Mouse (Mus musculus) small intestine, adult 2 months (tissue): ENCODE data around the gene Inafm1. TPM values are rescaled to one million over a fixed set of nuclear protein-coding genes. Genes with fewer than 3 reads are reported as not detected.

Experiments used
- H3K27ac ChIP-seq: fragments of 200-500 bp; 2 replicates; pipeline ENCODE4 v1.5.1; 2012; ENCODE audit warnings: low read depth, low read length, control low read depth, inconsistent platforms; ENCODE audit not compliant: insufficient read depth
- H3K27me3 ChIP-seq: fragments of 200-500 bp; 2 replicates; pipeline ENCODE4 v1.6.1; 2012; ENCODE audit warnings: mild to moderate bottlenecking, moderate library complexity, low read length, inconsistent platforms; ENCODE audit not compliant: control insufficient read depth, insufficient read depth
- H3K36me3 ChIP-seq: fragments of 200-500 bp; 2 replicates; pipeline ENCODE4 v1.6.1; 2012; ENCODE audit warnings: mild to moderate bottlenecking, low read length, control low read depth, inconsistent platforms; ENCODE audit not compliant: control insufficient read depth, insufficient read depth
- H3K4me1 ChIP-seq: fragments of 200-500 bp; 2 replicates; pipeline ENCODE4 v1.6.1; 2012; ENCODE audit warnings: low read length, inconsistent platforms, mixed read lengths; ENCODE audit not compliant: control insufficient read depth, insufficient read depth, insufficient read length
- H3K4me3 ChIP-seq: fragments of 200-500 bp; 2 replicates; pipeline ENCODE4 v1.5.1; 2012; ENCODE audit warnings: low read depth, mild to moderate bottlenecking, control low read depth, inconsistent platforms, low read length, moderate library complexity
- CTCF ChIP-seq: fragments of 200-500 bp; IDR thresholded peaks from 2 replicates; pipeline ENCODE4 v1.5.1; 2012; ENCODE audit warnings: low read depth, mild to moderate bottlenecking, control low read depth, inconsistent platforms, low read length, moderate library complexity, mixed read lengths; ENCODE audit not compliant: insufficient replicate concordance, insufficient read length; ENCODE audit errors: extremely low read depth
- POLR2A ChIP-seq: fragments of 200-500 bp; IDR thresholded peaks from 2 replicates; pipeline ENCODE4 v1.6.1; 2012; ENCODE audit warnings: low read depth, mild to moderate bottlenecking, control low read depth, inconsistent platforms, low read length, moderate library complexity
- WGBS: fragments of 180-500 bp; shearing (Covaris S2); methylation state at CpG from one replicate; pipeline ENCODE4 v1.1.7; 2018; 5-methylcytosine and 5-hydroxymethylcytosine counted together
- polyA plus RNA-seq: library from polyadenylated mRNA; depleted of rRNA; stranded (reverse); fragments of >200 nt; gene quantifications from 2 replicates; pipeline ENCODE4 v1.2.3, GENCODE M21; 2012; rRNA removed

Gene Inafm1
- polyA plus RNA-seq, result 61.0 and 121 TPM in 2 replicates

DNA sequence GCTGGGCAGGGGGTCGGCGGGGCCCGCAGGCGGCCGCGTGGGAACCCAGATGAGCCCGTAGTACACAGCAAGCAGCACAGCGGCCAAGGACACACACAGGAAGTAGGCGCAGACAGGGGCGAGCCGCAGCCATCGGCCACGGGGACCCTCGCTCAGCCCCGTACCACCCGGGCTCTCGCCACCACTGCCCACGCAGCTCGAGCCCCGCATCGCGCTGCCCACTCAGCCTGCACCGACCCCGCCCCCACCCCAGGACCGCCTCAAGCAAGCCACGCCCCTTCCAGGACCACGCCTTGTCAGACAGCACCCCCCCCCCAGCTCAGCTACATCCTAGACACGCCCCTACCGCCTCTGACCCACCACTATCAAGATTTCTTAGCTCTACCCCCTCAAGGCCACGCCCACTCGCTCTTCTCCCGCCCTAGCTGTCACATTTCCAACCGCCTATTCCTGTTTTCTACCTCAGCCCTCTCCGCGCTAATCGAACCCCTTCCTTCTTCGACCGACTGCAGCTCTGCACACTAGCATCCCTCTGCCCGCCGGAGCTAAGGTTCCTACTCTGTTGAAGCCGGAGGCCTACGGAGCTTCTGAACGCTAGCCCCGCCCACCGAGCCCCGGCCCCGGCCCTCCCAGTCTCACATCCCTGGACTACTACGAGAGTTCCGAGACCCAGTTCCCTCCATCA lies at the start of gene Inafm1:
Gene Inafm1 (minus strand): TSS at position 537 of the 685 bp plus-strand sequence.
- H3K4me3 ChIP-seq, result peak within 1 kb of the TSS; percentile 93
- peaks cover 20% of the 10 kb centered on the region for H3K36me3 ChIP-seq
- peaks cover 31% of the 10 kb centered on the region for H3K4me1 ChIP-seq
- 1% methylated on average over 48 of the region's 49 CpGs for WGBS
- peak within 1 kb of the TSS; percentile 76 for H3K27ac ChIP-seq
- H3K27me3 ChIP-seq, result no peaks in the 10 kb centered on the region
- TF ChIP-seq POLR2A (0 out of 2 replicates have a peak, but pooled peaks have one; percentile 15), CTCF (no peak)

DNA sequence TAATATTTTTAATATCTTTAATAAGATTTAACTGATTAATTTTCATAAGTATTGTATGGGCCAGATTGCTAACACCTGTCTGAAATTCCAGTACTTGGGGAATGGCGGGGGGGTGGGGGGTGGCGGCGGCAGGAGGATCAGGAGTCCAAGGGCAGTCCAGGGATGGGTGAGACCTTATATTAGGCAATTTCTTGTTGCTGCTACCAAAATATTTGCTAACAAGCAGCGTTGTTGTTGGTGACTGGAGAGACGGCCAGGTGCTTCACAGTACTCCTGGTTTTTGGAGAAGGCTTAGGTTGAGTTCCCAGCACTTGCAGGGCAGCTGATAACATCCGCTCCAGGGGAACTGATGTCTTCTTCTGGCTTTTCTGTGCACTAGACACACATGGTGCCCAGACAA lies 47.1 kb upstream of the Inafm1 start:
- no peaks in the 10 kb centered on the region; the same call in 1 of the 2 replicates for H3K36me3 ChIP-seq
- 70% methylated on average over 6 of the region's 6 CpGs for WGBS

DNA sequence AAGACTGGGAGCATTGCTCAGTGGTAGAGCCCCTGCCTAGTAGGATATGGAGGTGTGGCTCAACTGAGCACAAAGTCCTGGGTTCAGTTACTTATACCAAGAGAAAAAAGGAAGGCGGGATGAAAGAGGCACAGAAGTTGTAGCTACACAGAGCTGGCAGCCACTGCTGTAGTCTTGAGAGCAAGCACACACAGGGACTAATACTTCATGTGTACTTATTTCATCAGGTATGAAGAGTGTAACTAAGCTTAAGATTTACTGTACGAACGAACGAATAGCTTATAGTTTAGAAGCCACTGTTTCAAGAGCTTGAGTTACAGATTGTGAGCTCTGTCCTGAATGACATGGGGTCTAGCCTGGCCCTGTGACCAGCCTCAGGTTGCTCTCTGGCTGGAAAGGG lies 45.8 kb upstream of the Inafm1 start:
- Histone ChIP-seq H3K4me1 (peaks cover 12% of the 10 kb centered on the region; the same call in 1 of the 2 replicates), H3K36me3 (no peaks in the 10 kb centered on the region; the same call in 1 of the 2 replicates), H3K27ac (no peak overlapping the region), H3K27me3 (no peaks in the 10 kb centered on the region), H3K4me3 (no peak overlapping the region)
- WGBS, result 89% methylated on average over 4 of the region's 4 CpGs
- no peak for TF ChIP-seq CTCF
- TF ChIP-seq POLR2A, result no peak

More for the DNA sequence above, 47.1 kb upstream of the Inafm1 start:
- TF ChIP-seq POLR2A (no peak), CTCF (no peak)
- Histone ChIP-seq H3K27me3 (no peaks in the 10 kb centered on the region), H3K4me1 (peaks cover 9% of the 10 kb centered on the region; the same call in 1 of the 2 replicates), H3K27ac (no peak overlapping the region), H3K4me3 (no peak overlapping the region)

DNA sequence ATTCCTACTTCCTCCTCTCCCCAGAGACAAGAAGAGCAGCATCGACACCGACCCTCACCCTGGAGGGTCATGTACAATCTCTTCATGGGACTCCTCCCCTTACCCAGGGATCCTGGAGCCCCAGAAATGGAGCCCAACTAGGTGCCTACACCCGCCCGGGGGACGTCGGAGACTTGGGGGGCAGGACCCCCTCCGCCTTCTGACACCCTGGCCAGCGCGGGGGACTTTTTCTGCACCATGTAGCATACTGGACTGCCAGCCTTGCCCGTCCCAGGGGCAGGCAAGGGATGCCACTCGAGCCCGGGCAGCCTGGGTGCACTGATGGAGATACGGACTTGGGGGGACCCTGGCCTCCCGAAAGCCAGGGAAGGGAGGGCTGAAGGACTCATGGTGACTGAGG lies 43.7 kb upstream of the Inafm1 start:
- no peaks in the 10 kb centered on the region for H3K27me3 ChIP-seq
- TF ChIP-seq CTCF (no peak), POLR2A (no peak)
- no peaks in the 10 kb centered on the region; the same call in 1 of the 2 replicates for H3K36me3 ChIP-seq
- 90% methylated on average over 14 of the region's 14 CpGs for WGBS
- H3K4me1 ChIP-seq, result peaks cover 17% of the 10 kb centered on the region
- no peak overlapping the region for H3K4me3 ChIP-seq
- H3K27ac ChIP-seq, result no peak overlapping the region

DNA sequence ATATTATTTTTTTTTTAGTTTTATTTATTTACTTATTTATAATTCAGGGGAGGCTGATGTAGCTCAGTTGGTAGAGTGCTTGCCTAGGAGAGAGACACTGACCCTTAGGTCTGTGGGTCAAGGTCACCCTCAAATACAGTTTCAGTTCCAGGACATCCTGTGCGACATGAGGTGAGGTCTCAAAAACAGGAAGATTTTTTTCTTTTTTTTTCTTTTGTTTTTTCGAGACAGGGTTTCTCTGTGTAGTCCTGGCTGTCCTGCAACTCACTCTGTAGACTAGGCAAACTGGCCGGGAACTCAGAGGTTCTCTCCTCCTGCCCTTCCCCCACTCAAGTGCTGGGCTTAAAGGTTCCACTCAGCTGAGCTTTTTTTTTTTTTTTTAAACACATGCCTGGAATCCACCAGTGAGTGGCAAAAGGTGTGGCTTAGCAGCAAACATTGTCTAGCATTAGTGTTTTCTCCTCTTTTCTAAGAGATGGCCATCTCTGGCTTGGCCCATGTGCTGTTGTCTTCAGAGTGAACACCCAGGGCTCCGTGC lies 41.9 kb upstream of the Inafm1 start:
- Histone ChIP-seq H3K36me3 (no peaks in the 10 kb centered on the region; the same call in 1 of the 2 replicates), H3K27me3 (no peaks in the 10 kb centered on the region), H3K4me3 (no peak overlapping the region), H3K27ac (no peak overlapping the region), H3K4me1 (peaks cover 20% of the 10 kb centered on the region)
- 68% methylated on average over 4 of the region's 4 CpGs for WGBS
- TF ChIP-seq CTCF (no peak), POLR2A (no peak)

DNA sequence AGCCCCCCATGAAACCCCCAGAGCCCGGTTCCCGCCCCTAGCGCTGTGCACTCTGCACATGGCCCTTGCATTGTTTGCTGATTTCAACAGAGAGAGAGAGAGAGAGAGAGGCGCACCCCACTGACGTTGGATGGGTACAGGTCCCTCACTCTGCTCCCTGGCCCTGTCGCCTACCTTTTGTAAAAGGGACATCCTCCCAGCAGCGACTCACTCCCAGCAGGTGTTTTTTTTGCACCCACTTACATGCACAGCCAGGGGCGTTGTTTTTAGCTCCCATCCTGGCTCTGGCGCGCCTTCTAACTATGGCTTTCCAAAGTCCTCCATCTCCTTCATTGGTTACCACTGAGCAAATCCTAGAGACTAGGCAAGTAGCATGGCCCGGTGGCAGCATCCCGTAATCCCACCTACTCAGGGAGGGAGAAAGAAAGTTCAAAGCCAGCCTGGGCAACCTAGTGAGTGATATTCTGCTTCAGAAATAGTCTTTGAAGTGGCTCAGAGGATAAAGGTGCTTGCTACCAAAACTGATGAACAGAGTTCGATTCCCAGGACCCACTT lies 40.9 kb upstream of the Inafm1 start:
- H3K4me3 ChIP-seq, result peak overlapping the region; percentile 90
- H3K4me1 ChIP-seq, result peaks cover 21% of the 10 kb centered on the region
- H3K27me3 ChIP-seq, result no peaks in the 10 kb centered on the region
- 19% methylated on average over 13 of the region's 13 CpGs for WGBS
- H3K36me3 ChIP-seq, result no peaks in the 10 kb centered on the region; the same call in 1 of the 2 replicates
- peak overlapping the region; percentile 3; the same call in 1 of the 2 replicates for H3K27ac ChIP-seq
- TF ChIP-seq CTCF, result peak; percentile 17; the same call in 1 of the 2 replicates
- TF ChIP-seq POLR2A, result no peak

DNA sequence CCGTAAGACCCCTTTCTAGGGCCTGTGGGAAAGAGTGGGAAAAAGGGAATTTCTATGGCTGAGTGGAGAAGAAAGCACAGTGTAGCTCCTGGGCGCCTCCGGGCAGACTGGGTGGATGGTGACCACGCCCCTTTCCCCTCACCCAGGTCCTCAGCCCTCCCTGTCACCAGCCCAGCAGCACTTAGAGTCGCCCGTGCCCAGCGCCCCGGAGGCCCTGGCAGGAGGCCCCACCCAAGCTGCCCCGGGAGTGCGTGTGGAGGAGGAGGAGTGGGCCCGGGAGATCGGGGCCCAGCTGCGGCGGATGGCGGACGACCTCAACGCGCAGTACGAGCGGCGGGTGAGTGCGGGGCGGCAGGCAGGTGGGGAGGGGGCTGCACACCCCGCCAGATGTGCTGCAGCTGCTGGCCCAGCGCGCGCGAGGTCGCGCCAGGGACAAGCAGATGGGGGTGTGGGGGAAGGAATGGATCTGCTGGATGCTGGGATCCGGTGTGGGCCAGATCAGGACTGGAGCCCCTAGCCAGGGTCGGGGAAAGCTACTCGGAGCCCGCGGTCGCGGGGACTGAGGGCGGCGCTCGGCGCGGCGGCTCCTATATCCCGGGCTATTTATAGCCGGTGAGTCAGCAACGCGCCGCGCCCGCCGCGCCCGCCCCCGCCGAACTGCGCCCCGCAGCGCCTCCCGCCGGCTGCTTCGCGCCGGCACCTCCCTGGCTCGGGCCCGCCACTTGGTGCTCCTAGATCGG lies 40.2 kb upstream of the Inafm1 start:
- Histone ChIP-seq H3K36me3 (no peaks in the 10 kb centered on the region; the same call in 1 of the 2 replicates), H3K4me1 (peaks cover 26% of the 10 kb centered on the region), H3K4me3 (peak overlapping the region; percentile 90), H3K27me3 (no peaks in the 10 kb centered on the region), H3K27ac (peak overlapping the region; percentile 98)
- under 1% methylated on average over 66 of the region's 66 CpGs for WGBS
- TF ChIP-seq POLR2A (peak; percentile 99), CTCF (peak; percentile 58; the same call in 1 of the 2 replicates)
